Mouse (Mus musculus) ES-CJ7 (cell line): Measurements from ENCODE around the gene Ldb3.

ENCODE experiments used
- DNase-seq: peaks from one replicate; pipeline ENCODE4 v3.0.0; 2011; ENCODE audit warnings: low read depth, low spot score

The Ldb3 gene

DNA sequence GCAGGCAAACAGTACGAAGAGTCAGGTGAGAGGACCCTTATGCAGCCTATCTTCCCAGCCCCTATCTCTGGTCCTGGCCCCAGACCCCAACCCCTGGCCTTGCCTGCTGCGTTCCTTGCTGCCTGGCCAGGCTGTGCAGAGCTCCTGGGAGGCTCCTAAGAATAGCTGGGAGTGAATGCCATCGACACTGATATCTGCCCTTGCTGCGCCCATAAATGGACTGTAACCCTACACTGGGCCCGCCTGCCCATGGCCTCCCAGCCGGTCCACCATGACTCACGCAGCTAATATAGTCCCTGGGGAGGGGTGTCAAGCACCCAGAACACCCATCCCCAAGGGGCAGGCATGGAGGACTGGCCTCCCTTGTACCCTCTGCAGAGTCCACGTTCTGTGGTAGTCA, at the start of gene Ldb3:
Gene Ldb3, minus strand, starts transcription at position 185 of the 400 bp plus-strand sequence.
- DNase-seq, result no peak

GRCm38 (mm10) chr14:34635721-34636120, 47.2 kb upstream of the Ldb3 start:
- no peak for DNase-seq

DNA sequence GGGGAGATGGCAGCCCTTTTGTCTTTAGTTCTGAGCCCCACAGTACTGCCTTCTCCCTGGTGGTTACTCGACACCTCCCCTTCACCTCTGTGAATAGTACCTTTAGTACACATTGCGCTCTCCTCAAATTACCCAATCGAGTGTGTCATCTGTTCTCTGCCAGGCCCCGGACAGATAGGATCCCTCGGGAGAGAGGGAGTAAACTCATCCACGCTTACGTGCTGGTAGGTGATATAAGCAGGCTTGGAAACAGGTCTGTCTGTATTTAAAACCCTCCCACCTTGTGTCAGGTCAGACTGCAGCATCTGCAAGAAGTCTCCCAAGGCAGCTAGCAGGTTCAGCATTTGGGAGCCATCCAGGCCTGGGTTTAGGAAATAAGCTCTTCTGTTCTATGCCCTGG, 46.7 kb upstream of the Ldb3 start:
- no peak for DNase-seq

DNA sequence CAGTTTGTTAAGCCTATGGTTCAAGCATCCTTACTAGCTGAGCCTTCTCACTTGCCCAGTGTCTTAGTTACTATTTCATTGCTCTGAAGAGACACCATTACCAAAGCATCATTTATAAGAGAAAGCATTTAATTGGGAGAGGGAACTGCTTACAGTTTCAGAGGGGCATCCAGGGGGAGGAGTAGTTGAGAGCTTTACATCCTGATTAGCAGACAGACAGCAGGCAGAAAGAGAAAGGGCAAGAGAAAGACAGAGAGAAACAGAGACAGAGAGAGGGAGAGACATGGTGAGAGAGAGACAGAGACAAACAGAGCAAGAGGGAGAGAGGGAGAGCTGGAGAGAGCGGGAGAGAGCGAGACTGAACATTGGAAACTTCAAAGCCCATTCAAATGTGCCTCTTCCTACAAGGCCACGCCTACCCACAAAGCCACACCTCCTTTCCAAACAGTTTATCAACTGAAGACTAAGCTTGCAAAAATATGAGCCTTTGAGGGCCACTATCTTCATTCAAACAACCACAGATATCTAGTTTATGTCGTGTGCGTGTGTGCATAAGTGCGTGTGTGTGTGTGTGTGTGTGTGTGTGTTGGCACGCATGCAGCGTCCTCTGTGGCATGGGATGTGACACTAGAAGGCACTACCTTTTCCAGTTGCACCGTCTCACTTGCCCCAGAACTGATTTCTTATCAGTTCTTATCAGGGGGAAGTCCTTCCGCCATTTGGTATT, 44.4 kb upstream of the Ldb3 start:
- no peak for DNase-seq

DNA sequence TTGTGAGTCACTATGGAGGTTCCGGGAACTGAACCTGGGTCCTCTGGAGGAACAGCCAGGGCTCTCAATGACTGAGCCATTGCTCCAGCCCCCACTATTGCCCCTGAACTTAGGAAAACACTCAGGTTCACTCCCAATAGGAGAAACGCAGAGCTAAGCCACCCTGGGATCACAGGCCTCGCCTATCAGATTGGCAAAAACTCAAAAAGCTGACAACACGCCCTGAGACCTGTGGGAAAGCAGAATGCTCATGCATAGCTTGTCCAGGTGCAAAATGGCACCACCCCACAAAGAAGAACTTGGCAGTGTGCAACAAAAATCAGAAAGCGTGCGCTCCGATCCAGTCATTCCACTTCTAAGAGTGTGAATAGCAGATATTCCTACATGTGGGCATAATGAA, 38.3 kb upstream of the Ldb3 start:
- no peak for DNase-seq

DNA sequence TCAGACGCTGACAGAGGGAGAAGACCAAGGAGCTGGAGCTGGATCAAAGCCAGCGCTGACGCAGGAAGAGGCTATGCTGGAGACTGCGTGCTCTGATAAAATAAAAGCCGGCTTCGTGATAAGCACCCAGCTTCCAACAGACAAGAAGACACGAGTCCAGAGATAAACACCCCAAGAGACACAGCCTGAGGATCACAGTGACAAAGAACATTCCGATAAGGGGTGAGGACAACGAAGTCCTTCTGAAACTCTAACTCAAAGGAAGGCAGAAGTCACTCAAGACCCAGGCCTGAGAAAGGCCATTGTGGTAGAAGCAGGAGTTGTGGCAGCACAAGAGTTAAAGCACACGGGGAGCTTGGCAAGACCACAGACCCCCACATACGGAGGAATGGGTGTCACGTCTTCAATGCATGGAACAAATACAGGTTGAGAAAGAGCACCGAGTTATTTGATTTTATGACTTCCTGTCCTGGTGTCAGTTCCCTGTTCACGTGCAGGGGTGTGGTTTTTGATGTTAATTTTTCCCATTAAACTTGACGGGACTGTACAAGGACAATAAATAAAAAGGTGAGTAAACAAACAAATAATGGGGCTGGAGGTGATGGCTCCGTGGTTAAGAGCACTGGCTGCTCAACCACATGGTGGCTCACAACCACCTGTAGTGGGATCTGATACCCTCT, 35.2 kb upstream of the Ldb3 start:
- no peak for DNase-seq

GRCm38 (mm10) chr14:34623074-34623473, 34.6 kb upstream of the Ldb3 start:
- DNase-seq, result no peak

- DNase-seq, result peak; percentile 82
These were observed 32.3 kb upstream of the Ldb3 start for GRCm38 (mm10) chr14:34620611-34621376.

DNA sequence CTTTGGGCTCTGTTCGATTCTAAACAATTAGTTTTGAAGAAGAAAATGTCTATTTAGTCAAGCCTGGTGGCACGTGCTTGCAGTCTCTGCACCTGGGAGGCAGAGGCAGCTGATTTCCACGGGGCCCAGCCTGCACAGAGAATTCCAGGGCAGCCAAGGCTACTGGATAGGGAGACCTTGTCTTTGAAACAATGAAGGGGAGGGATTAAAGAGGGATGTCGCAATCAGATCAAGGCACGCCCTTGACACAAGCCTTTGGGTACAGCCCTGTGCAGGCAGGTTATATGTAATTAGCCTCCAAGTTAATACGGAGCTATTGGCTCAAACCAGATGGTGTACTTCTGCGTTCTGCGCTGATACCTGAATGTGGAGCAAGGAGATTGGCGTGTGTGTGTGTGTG, 30.3 kb upstream of the Ldb3 start:
- peak; percentile 71 for DNase-seq

DNA sequence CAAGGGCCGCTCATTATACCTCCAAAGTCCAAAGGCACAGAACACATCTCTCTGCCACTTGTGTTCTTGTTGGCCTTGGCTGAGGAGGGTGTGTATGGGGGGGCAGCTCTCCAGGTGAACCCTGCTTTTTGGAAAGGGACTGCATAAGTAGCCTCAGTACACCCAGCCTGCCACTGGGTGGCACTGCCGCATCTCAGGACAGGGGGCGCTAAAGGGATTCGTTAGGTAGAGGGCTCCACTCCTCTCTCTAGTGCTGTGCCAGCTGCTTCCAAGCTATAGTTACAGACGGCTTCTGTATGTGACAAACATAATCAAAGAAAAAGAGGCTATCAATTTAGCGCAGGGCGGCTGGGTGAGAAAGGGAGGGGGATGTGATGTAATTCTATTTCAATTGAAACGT, 28.3 kb upstream of the Ldb3 start:
- peak; percentile 86 for DNase-seq

- no peak for DNase-seq
These were observed 27.1 kb upstream of the Ldb3 start for GRCm38 (mm10) chr14:34615625-34616024.

DNA sequence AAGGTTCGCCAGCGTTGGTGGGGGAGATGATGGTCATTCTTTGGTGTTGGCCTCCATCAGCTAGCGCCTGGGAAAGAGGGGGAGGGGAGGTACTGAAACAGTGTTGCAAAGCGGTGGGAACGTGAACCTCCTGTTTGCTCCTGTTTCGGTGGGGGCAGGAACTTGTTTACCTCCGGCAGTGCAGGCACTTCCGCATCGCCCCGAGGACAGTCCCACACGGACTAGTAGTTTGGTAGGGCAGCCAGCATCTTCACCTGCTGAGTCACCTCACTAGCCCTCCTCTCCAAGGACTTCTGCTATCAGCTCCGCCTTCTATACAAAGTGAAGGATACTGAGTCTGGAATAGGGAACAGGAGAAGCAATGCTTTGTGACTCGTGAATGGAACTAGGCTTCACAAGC, 26.6 kb upstream of the Ldb3 start:
- peak; percentile 86 for DNase-seq

DNA sequence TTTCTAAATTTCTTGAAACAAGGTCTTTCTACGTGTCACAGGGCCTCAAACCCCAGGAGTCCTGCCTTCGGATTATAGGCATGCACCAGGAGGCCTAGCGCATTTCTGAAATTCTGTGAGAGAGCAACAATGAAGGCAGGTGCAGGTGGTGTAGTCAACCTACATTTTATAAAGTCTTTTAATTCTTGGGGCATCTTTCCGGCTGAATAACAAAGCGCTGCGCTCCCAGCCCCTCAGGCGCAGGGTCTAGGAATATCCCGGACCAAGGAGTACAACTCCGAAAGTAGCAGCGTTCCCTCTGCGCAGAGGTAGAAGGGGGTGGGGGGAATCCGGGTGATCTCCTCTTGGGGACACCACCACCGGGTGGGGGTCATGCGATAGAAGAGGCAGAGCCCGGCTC, 26.1 kb upstream of the Ldb3 start:
- no peak for DNase-seq

DNA sequence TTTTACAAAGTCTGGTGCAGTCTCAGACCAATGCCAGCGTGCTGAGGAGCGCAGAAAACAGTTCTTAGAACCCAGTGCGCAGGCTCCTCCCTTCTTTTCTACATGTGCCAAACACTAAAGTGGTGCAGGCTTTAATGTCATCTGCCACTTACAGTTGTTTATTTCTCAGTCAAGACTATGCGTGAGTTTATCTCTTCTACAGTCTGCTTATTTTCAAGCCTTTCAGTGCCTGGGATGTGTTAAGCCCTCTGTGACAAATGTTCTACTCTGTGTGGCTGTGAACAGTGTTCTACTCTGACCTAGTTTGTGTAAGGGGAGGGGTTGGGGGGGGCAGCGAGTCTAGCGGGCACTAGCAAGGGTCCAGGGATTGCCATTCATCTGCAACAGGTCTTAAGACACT, 25.0 kb upstream of the Ldb3 start:
- DNase-seq, result no peak

DNA sequence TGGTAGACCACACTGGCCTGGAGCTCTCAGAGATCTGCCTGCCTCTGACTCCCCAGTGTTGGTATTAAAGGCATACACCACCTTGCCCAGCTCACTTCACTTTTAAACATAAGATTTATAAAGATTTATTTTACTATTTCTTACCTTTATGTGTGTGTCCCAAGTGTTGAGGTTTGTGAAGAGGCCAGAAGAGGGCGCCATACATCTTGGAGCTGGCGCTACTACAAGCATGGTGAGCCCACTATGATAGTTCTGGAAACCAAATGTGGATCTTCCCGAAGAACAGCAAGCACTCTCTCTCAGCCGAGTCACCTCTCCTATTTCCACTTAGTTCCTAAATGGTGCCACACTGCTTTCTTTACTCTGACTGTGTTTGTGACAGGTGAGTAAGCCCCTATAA, 23.7 kb upstream of the Ldb3 start:
- DNase-seq, result peak; percentile 64

DNA sequence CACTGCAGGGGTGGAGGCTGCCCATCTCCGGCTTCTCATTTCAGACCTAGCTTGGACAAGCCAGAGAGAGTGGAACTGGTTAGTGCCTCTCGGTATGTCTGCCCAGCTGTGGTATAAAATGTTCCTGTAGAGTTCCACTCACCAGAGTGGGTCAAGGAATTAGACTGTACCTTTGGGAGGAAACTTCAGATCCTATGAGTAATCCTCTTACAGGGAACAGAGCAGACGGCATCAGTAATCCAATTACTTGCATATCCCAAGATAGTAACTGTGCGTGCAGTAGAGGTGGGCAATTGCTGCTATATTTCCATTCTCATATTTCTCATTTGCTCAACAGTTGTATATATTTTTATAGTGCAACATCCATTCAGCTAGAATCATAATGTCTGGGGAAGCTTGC, 23.1 kb upstream of the Ldb3 start:
- DNase-seq, result no peak

DNA sequence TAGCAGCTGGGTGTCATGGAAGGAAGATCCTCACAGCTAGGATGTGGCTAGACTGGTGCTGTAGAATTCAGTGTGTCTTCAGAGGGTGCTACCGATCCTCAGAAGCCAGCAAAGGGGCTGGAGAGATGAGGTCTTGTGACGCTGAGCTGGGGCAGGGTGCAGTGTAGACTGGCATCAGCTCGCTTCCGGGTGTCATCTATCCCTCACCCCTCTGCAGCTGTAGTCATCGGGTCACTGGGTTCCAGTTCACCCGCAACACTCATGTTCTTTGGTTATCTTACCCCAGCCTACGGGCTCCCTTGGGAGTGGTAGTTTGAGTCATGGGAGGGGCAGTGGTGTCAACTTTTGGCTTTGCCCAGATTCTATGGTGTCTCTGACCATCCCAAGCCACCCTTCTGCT, 13.4 kb upstream of the Ldb3 start:
- DNase-seq, result no peak

DNA sequence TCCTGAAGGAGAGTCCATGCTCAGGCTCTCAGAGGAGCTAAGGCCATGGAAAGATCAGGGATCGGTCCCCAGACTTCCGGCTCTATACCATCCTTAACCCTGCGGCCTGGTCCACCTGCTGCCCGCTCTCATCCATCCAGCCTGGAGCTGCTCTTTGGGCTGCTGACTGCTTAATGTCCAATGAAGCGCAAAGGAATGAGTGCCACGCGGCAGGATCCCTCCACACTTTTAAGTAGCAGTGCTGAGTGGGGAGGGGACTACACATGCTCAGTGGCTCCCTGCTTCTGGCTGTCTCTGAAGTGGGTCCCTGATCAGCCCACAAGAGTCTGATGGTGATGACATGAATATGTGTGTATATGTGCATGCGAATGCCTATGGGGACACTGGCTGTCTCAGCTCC, 11.5 kb upstream of the Ldb3 start, which contains the start of gene Opn4:
Gene Opn4, minus strand, starts transcription at position 202 of the 400 bp plus-strand sequence.
- no peak for DNase-seq

- peak; percentile 80 for DNase-seq
These were observed 7.2 kb upstream of the Ldb3 start for GRCm38 (mm10) chr14:34595596-34596255.

DNA sequence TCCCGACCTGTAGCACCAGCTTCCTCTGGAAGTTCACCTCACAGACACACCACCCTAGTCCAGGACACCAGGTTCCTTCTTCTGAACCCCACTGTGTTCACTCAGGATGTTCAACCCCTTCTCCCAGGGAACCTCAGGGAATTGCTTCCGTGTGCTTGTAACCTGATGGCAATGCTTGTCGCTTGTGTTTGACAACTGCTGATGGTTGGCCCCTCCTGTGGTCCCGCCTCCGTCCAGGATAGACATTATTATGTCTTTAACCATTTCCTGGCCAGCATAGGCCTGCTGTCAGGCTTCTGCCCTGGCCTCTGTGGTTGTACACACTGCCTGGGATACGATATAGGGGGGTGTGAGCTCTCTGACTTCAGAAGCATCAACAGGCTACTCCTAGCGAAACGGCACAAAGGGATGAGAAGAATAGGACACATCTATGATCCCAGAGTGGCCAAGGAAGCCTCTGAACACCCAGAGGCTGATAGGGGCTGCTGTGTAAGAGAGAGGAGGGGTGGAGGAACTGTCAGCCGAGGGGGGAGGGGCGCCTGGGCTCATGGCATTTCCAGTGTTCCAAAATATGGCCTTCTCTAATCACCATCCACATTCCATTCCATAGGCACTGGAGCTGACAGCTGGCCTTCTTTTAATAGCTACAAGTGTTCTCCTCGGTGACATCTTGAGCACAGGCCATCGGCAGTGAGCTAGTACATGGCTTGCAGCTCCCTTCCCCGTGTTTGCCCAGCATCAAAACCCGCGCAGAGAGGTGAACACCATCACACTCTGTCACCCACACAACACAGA, 3.5 kb upstream of the Ldb3 start:
- no peak for DNase-seq
